Mouse (Mus musculus): ENCODE measurements around the gene Ush2a.
A peak's percentile ranks its signal among the peaks of the same experiment; 100 is the strongest.

DNA sequence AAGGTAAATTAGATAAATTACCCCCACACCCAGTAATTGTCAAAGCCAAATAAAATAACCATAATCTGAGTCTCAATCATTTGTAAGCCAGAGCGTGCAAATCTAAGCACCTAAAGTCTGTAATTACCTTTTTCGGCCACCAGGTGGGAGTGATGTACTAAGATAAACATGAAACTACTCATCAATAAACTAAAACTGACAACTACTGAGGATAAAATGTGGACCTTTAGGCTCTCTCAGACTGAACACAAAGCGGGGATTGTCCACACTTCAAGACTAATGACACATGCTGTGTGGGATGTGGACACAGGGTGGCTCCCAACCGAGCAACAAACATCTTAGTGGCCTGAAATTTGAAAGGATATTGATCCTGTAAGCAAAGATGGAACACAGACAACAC is 731.4 kb downstream of the Ush2a start:
- TF ChIP-seq CTCF (IDR thresholded peaks at IDR 0.05; ENCODE audit: low read depth) = peak; percentile 76
- no peak for TF ChIP-seq EP300 (IDR thresholded peaks at IDR 0.05; ENCODE audit: low read depth)
